Mouse (Mus musculus) layer of hippocampus, postnatal 14 days (tissue): ENCODE data around the gene Tmprss3. TPM values are rescaled to one million over a fixed set of nuclear protein-coding genes. Genes with fewer than 3 reads are reported as not detected.

Experiments
- DNase-seq, 2 experiments: peaks; one replicate each; pipeline ENCODE4 v3.0.0; 2021 to 2022; ENCODE audit warnings: low spot score in 2 of 2, mixed read lengths in 1 of 2
- total RNA-seq, 2 experiments: library from RNA; stranded (reverse); gene quantifications; 2 replicates each; pipeline ENCODE4 v1.2.3; 2021

Tmprss3 gene
- total RNA-seq, 2 experiments from 2014 or later: 0.12 TPM; not detected in 1

DNA sequence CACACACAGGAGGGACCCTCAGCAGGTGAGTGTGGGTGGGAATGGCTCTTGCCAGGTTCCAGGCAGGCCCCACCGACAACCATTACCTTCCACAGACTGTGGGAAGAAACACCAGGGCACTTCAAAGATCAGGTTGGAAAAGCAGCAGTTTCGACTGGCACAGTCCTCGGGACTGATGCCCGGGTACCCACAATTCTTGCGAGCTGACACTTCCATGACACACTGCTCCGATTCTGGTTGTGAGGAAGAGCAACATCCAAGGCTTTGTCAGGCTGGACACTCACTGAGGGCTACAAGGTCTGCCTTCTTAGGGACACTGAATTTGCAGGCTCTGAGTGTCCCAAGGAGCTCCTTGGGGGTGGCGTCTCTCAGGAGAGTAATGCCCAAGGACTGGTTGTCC is 56.7 kb downstream of the Tmprss3 start:
- no peak for DNase-seq

- DNase-seq: peak; percentile 47 to 73
Measured at GRCm38 (mm10) chr17:31138398-31138797, 60.4 kb downstream of the Tmprss3 start.

GRCm38 (mm10) chr17:31136821-31137220 is 62.0 kb downstream of the Tmprss3 start:
- no peak for DNase-seq

GRCm38 (mm10) chr17:31136291-31136690 is 62.5 kb downstream of the Tmprss3 start:
- no peak for DNase-seq

- no peak for DNase-seq
Measured at GRCm38 (mm10) chr17:31134913-31135312, 63.9 kb downstream of the Tmprss3 start.

GRCm38 (mm10) chr17:31133776-31134175 is 65.0 kb downstream of the Tmprss3 start:
- DNase-seq: no peak

GRCm38 (mm10) chr17:31131269-31131821 is 67.4 kb downstream of the Tmprss3 start:
- DNase-seq: no peak

DNA sequence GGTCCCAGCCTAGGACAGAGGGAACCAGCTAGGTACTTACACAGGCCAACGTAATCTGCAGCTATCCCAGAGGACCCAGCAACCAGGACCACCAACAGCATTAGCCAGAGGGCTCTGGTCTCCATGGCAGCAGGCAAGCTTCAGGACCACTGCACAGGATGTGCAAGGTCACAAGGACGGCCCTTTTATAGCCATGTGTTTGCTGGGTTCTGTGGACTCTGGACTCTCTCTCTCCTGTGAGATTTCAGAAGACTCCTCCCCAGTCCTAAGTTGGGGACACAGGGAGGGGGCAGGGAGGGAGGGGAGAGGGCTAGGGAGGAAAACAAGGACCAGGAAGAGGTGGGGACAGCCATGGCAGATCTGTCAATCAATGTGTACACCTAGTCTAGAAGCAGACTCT is 69.3 kb downstream of the Tmprss3 start, which contains the start of gene Tff3:
TSS of gene Tff3 (minus strand) at position 195 of the 400 bp plus-strand sequence.
- DNase-seq: no peak

Other genes starting within 250 kb of the Tmprss3 start
- gene Umodl1, start 244.3 kb downstream of the Tmprss3 start, total RNA-seq: under 1 TPM; 0.32 to 0.33 TPM
- gene Abcg1, start 141.3 kb downstream of the Tmprss3 start, total RNA-seq: 10 to 100 TPM; 37.4 to 40.6 TPM
- gene Tff3, start 69.3 kb downstream of the Tmprss3 start, total RNA-seq: not detected
- gene Tff2, start 54.7 kb downstream of the Tmprss3 start, total RNA-seq: not detected
- not detected for gene Tff1, start 33.7 kb downstream of the Tmprss3 start, total RNA-seq
- under 1 TPM; 0.48 to 0.86 TPM for gene Ubash3a, start 8.9 kb upstream of the Tmprss3 start, total RNA-seq
- gene Rsph1, start 78.4 kb upstream of the Tmprss3 start, total RNA-seq: 10 to 100 TPM; 13.5 to 20.8 TPM
- 1 to 10 TPM; 4.2 to 7.0 TPM for gene Slc37a1, start 87.8 kb upstream of the Tmprss3 start, total RNA-seq
- 10 to 100 TPM; 25.9 to 28.3 TPM for gene Pde9a, start 187.2 kb upstream of the Tmprss3 start, total RNA-seq